Mouse (Mus musculus) neural tube, embryonic 15.5 days (tissue): ENCODE results near the gene Klhl30. TPM values are rescaled to one million over a fixed set of nuclear protein-coding genes. Genes with fewer than 3 reads are reported as not detected.

Experiments
- ATAC-seq: fragments of 200-750 bp; cut with Nextera tagmentation; 2 replicates; pipeline ENCODE4 v1.8.0; 2017; ENCODE audit warnings: mild to moderate bottlenecking, moderate TSS enrichment, moderate library complexity; ENCODE audit not compliant: low FRiP score
- H3K27ac ChIP-seq: fragments of 300-500 bp; sonication (generic); replicated peaks from 2 replicates; pipeline ENCODE4 v1.5.1; 2015; ENCODE audit warnings: mild to moderate bottlenecking, inconsistent platforms
- H3K27me3 ChIP-seq: fragments of 300-500 bp; sonication (generic); replicated peaks from 2 replicates; pipeline ENCODE4 v1.6.1; 2015; ENCODE audit warnings: inconsistent platforms
- H3K36me3 ChIP-seq: fragments of 300-500 bp; sonication (generic); 2 replicates; pipeline ENCODE4 v1.6.1; 2015; ENCODE audit warnings: inconsistent platforms
- H3K4me1 ChIP-seq: fragments of 300-500 bp; sonication (generic); 2 replicates; pipeline ENCODE4 v1.6.1; 2015; ENCODE audit warnings: inconsistent platforms
- H3K4me2 ChIP-seq: fragments of 300-500 bp; sonication (generic); 2 replicates; pipeline ENCODE4 v1.6.1; 2015; ENCODE audit warnings: inconsistent platforms, mild to moderate bottlenecking, moderate library complexity
- H3K4me3 ChIP-seq: fragments of 300-500 bp; sonication (generic); replicated peaks from 2 replicates; pipeline ENCODE4 v1.5.1; 2015; ENCODE audit warnings: mild to moderate bottlenecking, inconsistent platforms
- H3K9ac ChIP-seq: fragments of 300-500 bp; sonication (generic); replicated peaks from 2 replicates; pipeline ENCODE4 v1.6.1; 2015; ENCODE audit warnings: mild to moderate bottlenecking, inconsistent platforms
- H3K9me3 ChIP-seq: fragments of 300-500 bp; sonication (generic); replicated peaks from 2 replicates; pipeline ENCODE4 v1.6.1; 2016; ENCODE audit warnings: inconsistent platforms
- WGBS: fragments of 180-500 bp; shearing (Covaris S2); methylation state at CpG from one replicate; pipeline ENCODE4 v1.1.7; 2015; ENCODE audit warnings: mixed read lengths; 5-methylcytosine and 5-hydroxymethylcytosine counted together
- polyA plus RNA-seq: library from polyadenylated mRNA; unstranded; fragments of >200 nt; fragmentation: Nextera tagmentation; extraction: Ambion mirVana; gene quantifications from 2 replicates; pipeline ENCODE4 v1.2.1, GENCODE M21; 2015

Gene Klhl30
- 0.24 and 0.26 TPM in 2 replicates for polyA plus RNA-seq

- no peaks in the 10 kb centered on the region for H3K36me3 ChIP-seq
- H3K4me2 ChIP-seq: no peak within 1 kb of the TSS
- WGBS: 64% methylated on average over 4 of the region's 4 CpGs
- H3K27ac ChIP-seq: no peak within 1 kb of the TSS
- ATAC-seq: no peak
- no peaks in the 10 kb centered on the region for H3K9me3 ChIP-seq
- no peak within 1 kb of the TSS for H3K4me3 ChIP-seq
- H3K9ac ChIP-seq: no peak within 1 kb of the TSS
- peaks cover 10% of the 10 kb centered on the region for H3K27me3 ChIP-seq
- no peaks in the 10 kb centered on the region for H3K4me1 ChIP-seq
Measured at GRCm38 (mm10) chr1:91350841-91351240, at the start of gene Klhl30. Gene Klhl30, plus strand, starts transcription at chr1:91351016.

GRCm38 (mm10) chr1:91301206-91301920 is 49.5 kb upstream of the Klhl30 start:
- Histone ChIP-seq H3K9ac (no peak overlapping the region), H3K4me2 (no peak overlapping the region), H3K27me3 (no peaks in the 10 kb centered on the region), H3K36me3 (peaks cover 24% of the 10 kb centered on the region), H3K27ac (no peak overlapping the region), H3K9me3 (no peaks in the 10 kb centered on the region), H3K4me3 (no peak overlapping the region), H3K4me1 (peaks cover 8% of the 10 kb centered on the region)
- WGBS: 80% methylated on average over 3 of the region's 3 CpGs
- ATAC-seq: no peak

- no peaks in the 10 kb centered on the region for H3K27me3 ChIP-seq
- no peak overlapping the region for H3K4me2 ChIP-seq
- H3K4me3 ChIP-seq: no peak overlapping the region
- H3K9me3 ChIP-seq: no peaks in the 10 kb centered on the region
- H3K4me1 ChIP-seq: peaks cover 8% of the 10 kb centered on the region
- peaks cover 27% of the 10 kb centered on the region for H3K36me3 ChIP-seq
- H3K9ac ChIP-seq: no peak overlapping the region
- WGBS: 84% methylated on average over 3 of the region's 3 CpGs
- no peak overlapping the region for H3K27ac ChIP-seq
- ATAC-seq: no peak
Measured at GRCm38 (mm10) chr1:91302021-91302420, 48.8 kb upstream of the Klhl30 start.

GRCm38 (mm10) chr1:91304621-91305020 is 46.2 kb upstream of the Klhl30 start:
- ATAC-seq: no peak
- peaks cover 47% of the 10 kb centered on the region for H3K36me3 ChIP-seq

GRCm38 (mm10) chr1:91309366-91310085 is 41.3 kb upstream of the Klhl30 start:
- WGBS: 91% methylated on average over 13 of the region's 13 CpGs
- H3K36me3 ChIP-seq: peaks cover 57% of the 10 kb centered on the region
- H3K27ac ChIP-seq: no peak overlapping the region
- no peak overlapping the region for H3K9ac ChIP-seq
- H3K4me3 ChIP-seq: no peak overlapping the region
- H3K27me3 ChIP-seq: no peaks in the 10 kb centered on the region
- H3K9me3 ChIP-seq: no peaks in the 10 kb centered on the region
- no peak overlapping the region for H3K4me2 ChIP-seq
- ATAC-seq: no peak
- no peaks in the 10 kb centered on the region for H3K4me1 ChIP-seq

More at GRCm38 (mm10) chr1:91304621-91305020, 46.2 kb upstream of the Klhl30 start:
- Histone ChIP-seq H3K9me3 (no peaks in the 10 kb centered on the region), H3K27ac (no peak overlapping the region), H3K4me2 (no peak overlapping the region), H3K27me3 (no peaks in the 10 kb centered on the region), H3K9ac (no peak overlapping the region), H3K4me1 (no peaks in the 10 kb centered on the region), H3K4me3 (no peak overlapping the region)
- WGBS: 91% methylated on average over 4 of the region's 4 CpGs

GRCm38 (mm10) chr1:91312273-91312672 is 38.5 kb upstream of the Klhl30 start:
- Histone ChIP-seq H3K4me2 (no peak overlapping the region), H3K9me3 (no peaks in the 10 kb centered on the region), H3K27me3 (no peaks in the 10 kb centered on the region), H3K4me3 (no peak overlapping the region), H3K27ac (no peak overlapping the region), H3K9ac (no peak overlapping the region), H3K4me1 (no peaks in the 10 kb centered on the region), H3K36me3 (peaks cover 35% of the 10 kb centered on the region)
- WGBS: 97% methylated on average over 4 of the region's 4 CpGs
- no peak for ATAC-seq

GRCm38 (mm10) chr1:91313251-91313650 is 37.6 kb upstream of the Klhl30 start:
- Histone ChIP-seq H3K36me3 (peaks cover 31% of the 10 kb centered on the region), H3K27ac (no peak overlapping the region), H3K9me3 (no peaks in the 10 kb centered on the region), H3K9ac (no peak overlapping the region), H3K4me3 (no peak overlapping the region), H3K4me2 (no peak overlapping the region), H3K4me1 (no peaks in the 10 kb centered on the region), H3K27me3 (no peaks in the 10 kb centered on the region)
- no peak for ATAC-seq
- WGBS: 47% methylated on average over 5 of the region's 5 CpGs

GRCm38 (mm10) chr1:91317656-91318055 is 33.2 kb upstream of the Klhl30 start:
- Histone ChIP-seq H3K27ac (no peak overlapping the region), H3K36me3 (no peaks in the 10 kb centered on the region), H3K4me1 (no peaks in the 10 kb centered on the region), H3K9ac (no peak overlapping the region), H3K4me3 (no peak overlapping the region), H3K27me3 (no peaks in the 10 kb centered on the region), H3K4me2 (no peak overlapping the region), H3K9me3 (no peaks in the 10 kb centered on the region)
- ATAC-seq: no peak
- 91% methylated on average over 6 of the region's 6 CpGs for WGBS

GRCm38 (mm10) chr1:91321760-91322438 is 28.9 kb upstream of the Klhl30 start, which contains the start of gene Espnl:
Gene Espnl, plus strand, starts transcription at chr1:91322075.
- Histone ChIP-seq H3K27ac (no peak within 1 kb of the TSS), H3K36me3 (no peaks in the 10 kb centered on the region), H3K4me1 (no peaks in the 10 kb centered on the region), H3K4me2 (no peak within 1 kb of the TSS), H3K9me3 (no peaks in the 10 kb centered on the region), H3K27me3 (no peaks in the 10 kb centered on the region), H3K4me3 (no peak within 1 kb of the TSS), H3K9ac (no peak within 1 kb of the TSS)
- ATAC-seq: no peak
- 86% methylated on average over 19 of the region's 19 CpGs for WGBS

- WGBS: 84% methylated on average over 2 of the region's 2 CpGs
Measured at GRCm38 (mm10) chr1:91324646-91325045, 26.2 kb upstream of the Klhl30 start.

GRCm38 (mm10) chr1:91325488-91326042 is 25.3 kb upstream of the Klhl30 start:
- no peak for ATAC-seq
- Histone ChIP-seq H3K4me1 (no peaks in the 10 kb centered on the region), H3K36me3 (no peaks in the 10 kb centered on the region), H3K4me3 (no peak overlapping the region), H3K27ac (no peak overlapping the region), H3K27me3 (no peaks in the 10 kb centered on the region), H3K9ac (no peak overlapping the region), H3K9me3 (no peaks in the 10 kb centered on the region), H3K4me2 (no peak overlapping the region)
- WGBS: 83% methylated on average over 4 of the region's 4 CpGs

More at GRCm38 (mm10) chr1:91324646-91325045, 26.2 kb upstream of the Klhl30 start:
- Histone ChIP-seq H3K36me3 (no peaks in the 10 kb centered on the region), H3K9me3 (no peaks in the 10 kb centered on the region), H3K27ac (no peak overlapping the region), H3K4me1 (no peaks in the 10 kb centered on the region), H3K27me3 (no peaks in the 10 kb centered on the region), H3K4me3 (no peak overlapping the region), H3K9ac (no peak overlapping the region), H3K4me2 (no peak overlapping the region)
- ATAC-seq: no peak
